15 mouse cellular contexts compared by ENCODE assay signal in the genomic region with DNA sequence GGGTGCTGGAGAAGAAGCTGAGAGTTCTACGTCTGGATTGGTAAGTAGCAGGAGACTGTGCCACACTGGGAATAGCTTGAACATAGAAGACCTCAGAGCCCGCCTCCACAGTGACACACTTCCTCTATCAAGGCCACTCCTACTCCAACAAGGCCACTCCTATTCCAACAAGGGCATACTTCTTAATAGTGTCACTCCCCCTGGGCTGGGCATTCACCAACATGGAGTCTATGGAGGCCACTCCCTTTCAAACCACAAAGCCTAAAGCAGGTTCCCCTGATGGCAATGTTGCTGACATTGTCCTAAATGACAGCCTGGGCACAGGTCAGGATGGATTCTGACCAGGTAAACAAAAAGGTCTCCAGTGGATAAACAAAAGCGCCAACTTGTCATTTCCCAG.
"Had no signal": no experiment of that assay in that cellular context is flagged by ENCODE, and none has a peak within 500 bp of the region (broad histone marks: within the 10 kb centered on the region; RNA-seq: fewer than 3 reads in every experiment).

No protein-coding gene starts in this region.

- ATAC-seq: intestine, embryonic 16.5 days; midbrain, embryonic 15.5 days had no signal

- DNase-seq: kidney, adult 2 months; kidney, postnatal 36 days; layer of hippocampus, adult 9-11 months; left cerebral cortex, postnatal 4 days; lung, postnatal 36 days; right cerebral cortex, postnatal 4 days; spleen, adult 18-20 months; thymus, adult 18-20 months; thymus, postnatal 25 days had no signal

- H3K4me3 ChIP-seq: limb, embryonic 13.5 days; liver, embryonic 15.5 days; midbrain, embryonic 10.5 days; midbrain, embryonic 15.5 days; neural tube, embryonic 12.5 days had no signal

- H3K9ac ChIP-seq: limb, embryonic 13.5 days; liver, embryonic 15.5 days; midbrain, embryonic 15.5 days; neural tube, embryonic 12.5 days had no signal

- H3K36me3 ChIP-seq: limb, embryonic 13.5 days; liver, embryonic 15.5 days; midbrain, embryonic 10.5 days; midbrain, embryonic 15.5 days; neural tube, embryonic 12.5 days had no signal

- H3K4me2 ChIP-seq: limb, embryonic 13.5 days; liver, embryonic 15.5 days; midbrain, embryonic 15.5 days; neural tube, embryonic 12.5 days had no signal

- H3K27me3 ChIP-seq: limb, embryonic 13.5 days; liver, embryonic 15.5 days; midbrain, embryonic 15.5 days; neural tube, embryonic 12.5 days had no signal

- H3K27ac ChIP-seq: limb, embryonic 13.5 days; liver, embryonic 15.5 days; midbrain, embryonic 10.5 days; midbrain, embryonic 15.5 days; neural tube, embryonic 12.5 days had no signal

- H3K4me1 ChIP-seq: limb, embryonic 13.5 days; liver, embryonic 15.5 days; neural tube, embryonic 12.5 days had no signal

- H3K9me3 ChIP-seq: limb, embryonic 13.5 days; liver, embryonic 15.5 days; midbrain, embryonic 10.5 days; midbrain, embryonic 15.5 days; neural tube, embryonic 12.5 days had no signal
